Comparison of ENCODE assay signal across 8 mouse cellular contexts in the genomic region with DNA sequence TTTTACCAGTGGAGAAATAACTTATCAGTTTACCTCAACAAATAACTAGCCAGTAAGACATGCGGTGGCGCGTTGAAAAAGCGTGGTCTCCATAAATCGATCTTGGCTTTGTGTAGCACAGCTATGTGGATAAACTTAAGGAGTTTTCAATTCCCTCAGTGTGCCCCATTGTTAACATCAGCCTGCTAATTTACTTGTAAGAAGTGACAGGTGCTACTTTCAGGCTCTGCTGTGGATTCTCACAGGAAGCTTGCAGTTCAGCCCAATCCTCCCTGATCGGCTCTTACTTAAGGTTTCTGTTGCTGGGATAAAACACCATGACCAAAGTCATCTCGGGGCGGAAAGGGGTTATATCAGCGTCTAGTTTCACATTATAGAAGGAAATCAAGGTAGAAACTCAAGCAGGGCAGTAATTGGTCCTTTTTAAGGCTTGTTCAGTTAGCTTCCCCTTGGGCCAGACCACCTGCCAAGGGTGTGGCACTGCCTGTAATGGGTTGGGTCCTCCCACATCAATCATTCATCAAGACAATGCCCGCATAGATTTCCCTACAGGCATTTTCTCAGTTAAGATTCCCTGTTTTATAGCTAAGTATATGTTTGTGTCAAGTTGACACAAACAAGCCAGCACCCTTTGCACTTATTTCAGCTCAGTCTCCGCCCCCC. TPM values are rescaled to one million over a fixed set of nuclear protein-coding genes. Genes with fewer than 3 reads are reported as not detected.
DNase-seq lines count a peak whose midpoint lies in the region; ATAC-seq and TF ChIP-seq lines count a peak whose summit lies in the region.

No protein-coding gene starts in this region.

- H3K4me1 ChIP-seq in kidney, embryonic 14.5 days (ENCODE audit: control insufficient read depth, insufficient read depth, low read length) = peaks cover 11% of the 10 kb centered on the region; the same call in 1 of the 2 replicates
- peaks cover 35% of the 10 kb centered on the region for H3K4me1 ChIP-seq in E14TG2a.4 (replicated peaks; ENCODE audit: low read depth, low read length)
- H3K4me1 ChIP-seq in embryonic facial prominence, embryonic 14.5 days (ENCODE audit: control insufficient read depth, insufficient read depth, low read length) = peaks cover 5% of the 10 kb centered on the region; the same call in 1 of the 2 replicates
- H3K4me1 ChIP-seq in midbrain, embryonic 15.5 days = peaks cover 20% of the 10 kb centered on the region

- H3K9me3 ChIP-seq in kidney, embryonic 14.5 days (ENCODE audit: control insufficient read depth, low read length) = no peaks in the 10 kb centered on the region
- no peaks in the 10 kb centered on the region for H3K9me3 ChIP-seq in E14TG2a.4 (ENCODE audit: low read length)
- H3K9me3 ChIP-seq in embryonic facial prominence, embryonic 14.5 days (ENCODE audit: control insufficient read depth, low read length) = no peaks in the 10 kb centered on the region
- no peaks in the 10 kb centered on the region for H3K9me3 ChIP-seq in midbrain, embryonic 15.5 days

- peak overlapping the region; percentile 96 for H3K4me3 ChIP-seq in kidney, embryonic 14.5 days (ENCODE audit: low read length)
- peak overlapping the region; percentile 96 for H3K4me3 ChIP-seq in E14TG2a.4 (replicated peaks; ENCODE audit: low read length)
- peak overlapping the region; percentile 91 for H3K4me3 ChIP-seq in embryonic facial prominence, embryonic 14.5 days (ENCODE audit: low read depth, low read length)
- H3K4me3 ChIP-seq in midbrain, embryonic 15.5 days = peak overlapping the region; percentile 91

- 38% methylated on average over 11 of the region's 11 CpGs for WGBS in kidney, embryonic 14.5 days
- 43% methylated on average over 10 of the region's 11 CpGs for WGBS in embryonic facial prominence, embryonic 14.5 days
- 46% methylated on average over 10 of the region's 11 CpGs for WGBS in midbrain, embryonic 15.5 days

- no peaks in the 10 kb centered on the region; the same call in 1 of the 2 replicates for H3K36me3 ChIP-seq in kidney, embryonic 14.5 days (ENCODE audit: control insufficient read depth, insufficient read depth, low read length)
- peaks cover 33% of the 10 kb centered on the region for H3K36me3 ChIP-seq in E14TG2a.4 (ENCODE audit: insufficient read depth, low read length)
- peaks cover 13% of the 10 kb centered on the region for H3K36me3 ChIP-seq in embryonic facial prominence, embryonic 14.5 days (ENCODE audit: control insufficient read depth, insufficient read depth, low read length)
- H3K36me3 ChIP-seq in midbrain, embryonic 15.5 days (replicated peaks) = no peaks in the 10 kb centered on the region

- peak; percentile 71 for ATAC-seq in kidney, embryonic 14.5 days (ENCODE audit: low FRiP score, low TSS enrichment)
- no peak; the same call in 1 of the 2 replicates for ATAC-seq in embryonic facial prominence, embryonic 14.5 days (ENCODE audit: low read depth)
- peak; percentile 73 for ATAC-seq in midbrain, embryonic 15.5 days (replicated peaks)

- H3K4me2 ChIP-seq in kidney, embryonic 14.5 days (replicated peaks; ENCODE audit: low read depth, low read length) = peak overlapping the region; percentile 84
- H3K4me2 ChIP-seq in embryonic facial prominence, embryonic 14.5 days (ENCODE audit: low read depth, low read length) = peak overlapping the region; percentile 82
- H3K4me2 ChIP-seq in midbrain, embryonic 15.5 days = peak overlapping the region; percentile 67

- H3K27me3 ChIP-seq in kidney, embryonic 14.5 days (ENCODE audit: control insufficient read depth, insufficient read depth, low read length) = no peaks in the 10 kb centered on the region
- H3K27me3 ChIP-seq in E14TG2a.4 (ENCODE audit: insufficient read depth, low read length) = no peaks in the 10 kb centered on the region
- no peaks in the 10 kb centered on the region for H3K27me3 ChIP-seq in embryonic facial prominence, embryonic 14.5 days (replicated peaks; ENCODE audit: control insufficient read depth, insufficient read depth, low read length)
- H3K27me3 ChIP-seq in midbrain, embryonic 15.5 days (replicated peaks) = no peaks in the 10 kb centered on the region

- DNase-seq in kidney, postnatal 10 days = no peak
- DNase-seq in embryonic facial prominence, embryonic 14.5 days (ENCODE audit: low spot score) = peak; percentile 45
- peak; percentile 57 for DNase-seq in induced T-regulatory cell, adult 2 months (ENCODE audit: low read depth)
- no peak for DNase-seq in adipocyte (ENCODE audit: low spot score)
- no peak for DNase-seq in left cerebral cortex, adult 8-10 months (ENCODE audit: low spot score in 2 of 2)

- no peak for TF ChIP-seq CTCF in E14TG2a.4 (conservative IDR thresholded peaks at IDR 0.05; ENCODE audit: low read length)

- H3K9ac ChIP-seq in kidney, embryonic 14.5 days (ENCODE audit: low read depth, low read length) = peak overlapping the region; percentile 81
- peak overlapping the region; percentile 81 for H3K9ac ChIP-seq in embryonic facial prominence, embryonic 14.5 days (ENCODE audit: low read depth, low read length)
- H3K9ac ChIP-seq in midbrain, embryonic 15.5 days = peak overlapping the region; percentile 77

- H3K27ac ChIP-seq in kidney, embryonic 14.5 days (ENCODE audit: low read depth, low read length) = peak overlapping the region; percentile 86
- peak overlapping the region; percentile 89 for H3K27ac ChIP-seq in embryonic facial prominence, embryonic 14.5 days (replicated peaks; ENCODE audit: low read depth, low read length)
- H3K27ac ChIP-seq in midbrain, embryonic 15.5 days = peak overlapping the region; percentile 88

RNA-seq across cellular contexts. Expression of gene Ttc33, which starts 0.5 kb away (rescaled TPM):
- 49.8 and 50.3 TPM in 2 replicates for polyA plus RNA-seq in kidney, embryonic 14.5 days (2014; fragmentation: Nextera tagmentation; extraction: Ambion mirVana)
- 39.3 and 41.9 TPM in 2 replicates for polyA plus RNA-seq in embryonic facial prominence, embryonic 14.5 days (2014; fragmentation: Nextera tagmentation; extraction: Ambion mirVana)
- polyA plus RNA-seq in midbrain, embryonic 15.5 days (2015; fragmentation: Nextera tagmentation; extraction: Ambion mirVana) = 56.1 and 56.4 TPM in 2 replicates
- total RNA-seq in left cerebral cortex, adult 8-10 months (2022) = 100 to 1,000 TPM in 1 of 4 experiments, 10 to 100 TPM in 3; 81.2 to 100 (median 86.1) TPM

RNA-seq across cellular contexts. Expression of gene Prkaa1, which starts 41.1 kb away (rescaled TPM):
- polyA plus RNA-seq in kidney, embryonic 14.5 days (2014; fragmentation: Nextera tagmentation; extraction: Ambion mirVana) = 19.6 and 26.1 TPM in 2 replicates
- polyA plus RNA-seq in embryonic facial prominence, embryonic 14.5 days (2014; fragmentation: Nextera tagmentation; extraction: Ambion mirVana) = 20.2 and 20.7 TPM in 2 replicates
- 13.3 and 14.8 TPM in 2 replicates for polyA plus RNA-seq in midbrain, embryonic 15.5 days (2015; fragmentation: Nextera tagmentation; extraction: Ambion mirVana)
- total RNA-seq in left cerebral cortex, adult 8-10 months (2022) = 10 to 100 TPM; 23.2 to 24.7 (median 24.2) TPM

RNA-seq across cellular contexts. Expression of gene Ptger4, which starts 59.2 kb away (rescaled TPM):
- 3.0 and 5.9 TPM in 2 replicates for polyA plus RNA-seq in kidney, embryonic 14.5 days (2014; fragmentation: Nextera tagmentation; extraction: Ambion mirVana)
- 3.4 and 5.1 TPM in 2 replicates for polyA plus RNA-seq in embryonic facial prominence, embryonic 14.5 days (2014; fragmentation: Nextera tagmentation; extraction: Ambion mirVana)
- polyA plus RNA-seq in midbrain, embryonic 15.5 days (2015; fragmentation: Nextera tagmentation; extraction: Ambion mirVana) = 1.3 and 1.6 TPM in 2 replicates
- total RNA-seq in left cerebral cortex, adult 8-10 months (2022) = 1 to 10 TPM in 2 of 4 experiments, under 1 TPM in 2; 0.72 to 1.1 (median 0.91) TPM

Comparison
In these comparisons a context has a peak if more than half of its experiments do, and no peak if none do; other contexts are left out.
1. DNase-seq: peak in embryonic facial prominence, embryonic 14.5 days (single experiment) and induced T-regulatory cell, adult 2 months (single experiment); none in kidney, postnatal 10 days (single experiment), adipocyte (single experiment) and left cerebral cortex, adult 8-10 months (0 of 2).
2. Peak in every context shown above with its lines, with median percentiles within 50 percentile points of each other: H3K27ac ChIP-seq, H3K4me2 ChIP-seq, H3K4me3 ChIP-seq and H3K9ac ChIP-seq.